Comparison of ENCODE assay signal across 8 mouse cellular contexts in the genomic region with DNA sequence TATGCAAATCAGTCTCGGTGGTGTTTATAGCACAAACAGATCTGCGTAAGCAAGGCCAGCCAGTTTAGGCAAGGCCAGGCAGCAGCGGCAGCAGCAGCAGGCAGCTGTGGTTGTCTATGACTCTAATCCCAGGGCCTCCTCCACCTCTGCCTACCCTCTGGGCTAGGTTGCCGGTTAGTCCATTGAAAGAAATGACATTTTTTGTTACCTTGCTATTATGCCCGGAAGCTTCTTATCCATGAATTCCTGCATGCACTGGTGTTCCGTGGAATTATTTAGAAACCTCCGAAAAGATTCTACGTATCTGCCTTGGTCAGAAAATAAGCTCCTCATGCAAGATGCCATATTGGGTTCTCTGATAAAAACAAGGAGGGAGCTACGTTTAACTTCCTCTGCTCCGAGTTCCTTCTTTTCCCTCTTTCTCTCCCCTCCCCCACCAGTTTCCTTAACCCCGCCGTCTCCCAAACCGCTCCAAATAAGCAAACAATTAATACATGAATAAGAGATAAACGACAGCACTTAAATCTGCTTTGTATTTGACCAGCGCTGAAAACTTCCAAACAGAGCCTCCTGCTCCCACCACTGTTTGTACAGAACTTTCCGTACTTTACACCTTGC. TPM values are rescaled to one million over a fixed set of nuclear protein-coding genes. Genes with fewer than 3 reads are reported as not detected.
DNase-seq lines count a peak whose midpoint lies in the region; ATAC-seq and TF ChIP-seq lines count a peak whose summit lies in the region.

No protein-coding gene starts in this region.

- 7% methylated on average over 16 of the region's 16 CpGs for WGBS in lung, adult 2 months
- WGBS in olfactory bulb, adult 2 months: 1% methylated on average over 16 of the region's 16 CpGs

- TF ChIP-seq POLR2A in lung, adult 2 months (IDR thresholded peaks at IDR 0.05; ENCODE audit: borderline replicate concordance, extremely low read depth, low read depth, low read length): peak; percentile 79; the same call in 1 of the 2 replicates
- TF ChIP-seq POLR2A in olfactory bulb, adult 2 months (IDR thresholded peaks at IDR 0.05; ENCODE audit: insufficient read depth, low read depth, low read length): peak; percentile 40; the same call in 1 of the 2 replicates

- peak; percentile 85 for ATAC-seq in hematopoietic stem cell, adult 5-6 weeks (replicated peaks in 1 of 2; ENCODE audit: insufficient read depth in 1 of 2, low FRiP score in 2 of 2, low TSS enrichment in 1 of 2, low read depth in 1 of 2, poor library complexity in 2 of 2, severe bottlenecking in 2 of 2)

- H3K27ac ChIP-seq in olfactory bulb, adult 2 months (ENCODE audit: insufficient read depth, low read depth, low read length): peak overlapping the region; percentile 92

- no peak for TF ChIP-seq CTCF in lung, adult 2 months (IDR thresholded peaks at IDR 0.05; ENCODE audit: insufficient read depth, low read length)
- TF ChIP-seq CTCF in olfactory bulb, adult 2 months (IDR thresholded peaks at IDR 0.05; ENCODE audit: insufficient read depth, low read depth, low read length): no peak

- H3K4me1 ChIP-seq in lung, adult 2 months (ENCODE audit: control insufficient read depth, insufficient read depth, low read length): no peaks in the 10 kb centered on the region
- no peaks in the 10 kb centered on the region for H3K4me1 ChIP-seq in olfactory bulb, adult 2 months (ENCODE audit: control insufficient read depth, insufficient read depth, low read length)

- peak overlapping the region; percentile 74 for H3K4me3 ChIP-seq in lung, adult 2 months (replicated peaks; ENCODE audit: extremely low read depth, low read depth, low read length)
- H3K4me3 ChIP-seq in olfactory bulb, adult 2 months (ENCODE audit: insufficient read depth, low read depth, low read length): peak overlapping the region; percentile 52

- DNase-seq in A20 (ENCODE audit: low read depth, low spot score): peak; percentile 1
- DNase-seq in cerebellum, adult 8-10 months: peak; percentile 3
- peak; percentile 16 to 42 for DNase-seq in frontal cortex, postnatal 10 days (ENCODE audit: low spot score in 2 of 2)
- DNase-seq in layer of hippocampus, adult 8-10 months (ENCODE audit: low spot score in 2 of 2): peak; percentile 38 to 65
- peak; percentile 25 for DNase-seq in lung, adult 2 months
- DNase-seq in thymus, postnatal 0 days (ENCODE audit: low spot score): no peak

RNA-seq across cellular contexts. Expression of gene Hnmt, which starts 0.6 kb away (rescaled TPM):
- 34.8 and 40.6 TPM in 2 replicates for total RNA-seq in hematopoietic stem cell, adult 5-6 weeks (2017)
- 10 to 100 TPM; 23.5 to 30.1 (median 28.3) TPM for total RNA-seq in layer of hippocampus, adult 8-10 months (2022)
- 1.4 and 2.8 TPM in 2 replicates for polyA plus RNA-seq in lung, adult 2 months (2012; rRNA removed)
- not detected in 2 replicates for polyA plus RNA-seq in olfactory bulb, adult 2 months (2012; ENCODE audit: insufficient read depth, insufficient read length, low replicate concordance, missing spikeins)
- 0.49 and 0.56 TPM in 2 replicates for polyA plus RNA-seq in thymus, postnatal 0 days (2015; fragmentation: Nextera tagmentation; extraction: Ambion mirVana)

RNA-seq across cellular contexts. Expression of gene Tbpl2, which starts 47.8 kb away (rescaled TPM):
- not detected in 2 replicates for total RNA-seq in hematopoietic stem cell, adult 5-6 weeks (2017)
- total RNA-seq in layer of hippocampus, adult 8-10 months (2022): not detected
- not detected in 2 replicates for polyA plus RNA-seq in lung, adult 2 months (2012; rRNA removed)
- polyA plus RNA-seq in olfactory bulb, adult 2 months (2012; ENCODE audit: insufficient read depth, insufficient read length, low replicate concordance, missing spikeins): not detected in 2 replicates
- not detected in 2 replicates for polyA plus RNA-seq in thymus, postnatal 0 days (2015; fragmentation: Nextera tagmentation; extraction: Ambion mirVana)
